Mouse (Mus musculus) left cerebral cortex, adult 8-10 months (tissue): ENCODE measurements at regions not wholly inside any gene's neighbourhood (a gene's known extent, or its start where the extent isn't known, plus 50 kb on each side); places are given as distances from the start of the nearest gene placed in this dataset.

Experiments used
- DNase-seq, 2 experiments: peaks; one replicate each; pipeline ENCODE4 v3.0.0; 2022; ENCODE audit warnings: low spot score in 2 of 2

DNA sequence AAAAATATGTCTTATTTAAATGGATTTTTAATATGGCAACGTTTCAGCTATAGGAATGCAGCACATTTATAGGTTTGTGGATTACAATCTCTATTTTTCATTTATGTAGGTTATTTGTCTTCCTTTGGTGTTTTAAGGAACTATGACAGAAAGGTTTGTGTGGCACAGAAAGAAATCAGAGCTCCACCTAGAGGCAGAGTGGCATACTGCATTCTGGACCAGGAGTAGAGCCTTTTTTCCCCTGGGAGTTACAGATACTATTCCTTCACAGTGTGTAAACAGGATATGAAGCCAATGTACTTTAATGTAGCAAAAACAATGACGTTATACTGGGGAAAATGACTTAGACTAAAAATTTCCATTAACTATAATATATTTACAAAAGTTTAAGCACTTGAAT lies 94.9 kb upstream of the St8sia4 start:
- DNase-seq, result peak; percentile 15

DNA sequence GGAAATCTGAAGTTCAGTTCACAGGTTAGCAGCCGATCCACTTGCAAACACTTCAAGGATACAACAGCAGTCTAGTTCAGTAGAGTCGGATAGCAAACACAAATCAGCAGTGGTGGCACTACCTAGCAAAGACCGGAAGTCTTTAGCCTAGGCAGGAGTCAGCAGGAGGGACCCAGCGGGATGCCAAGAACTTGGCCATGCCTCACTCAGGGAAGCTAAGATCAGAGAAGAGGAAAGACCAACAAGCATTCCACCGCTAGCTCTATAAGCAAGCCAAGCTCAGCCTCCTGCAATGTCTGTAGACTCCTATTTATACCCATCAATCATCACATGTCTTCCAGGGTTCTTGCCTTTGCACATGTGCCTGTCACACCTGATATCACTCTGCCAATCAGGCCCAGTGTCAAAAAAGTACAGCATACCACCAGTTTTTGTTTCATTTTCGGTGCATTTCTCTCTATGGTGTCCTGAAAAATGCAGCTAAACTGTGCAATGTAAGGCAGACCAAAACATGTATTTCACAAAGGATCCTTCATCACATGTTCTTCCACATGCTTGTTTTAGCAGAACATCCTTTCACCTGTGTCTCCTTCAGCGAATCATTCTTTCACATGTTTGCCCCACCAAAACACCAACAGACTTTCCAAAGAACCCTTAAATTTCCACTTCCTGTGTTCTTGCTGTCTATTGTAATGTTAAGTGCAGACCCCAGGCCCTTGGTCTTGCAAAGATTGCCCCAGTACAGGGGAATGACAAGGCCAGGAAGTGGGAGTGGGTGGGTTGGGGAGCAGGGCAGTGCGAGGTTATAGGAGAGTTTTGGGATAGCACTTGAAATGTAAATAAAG lies 86.9 kb upstream of the St8sia4 start:
- DNase-seq, result no peak

DNA sequence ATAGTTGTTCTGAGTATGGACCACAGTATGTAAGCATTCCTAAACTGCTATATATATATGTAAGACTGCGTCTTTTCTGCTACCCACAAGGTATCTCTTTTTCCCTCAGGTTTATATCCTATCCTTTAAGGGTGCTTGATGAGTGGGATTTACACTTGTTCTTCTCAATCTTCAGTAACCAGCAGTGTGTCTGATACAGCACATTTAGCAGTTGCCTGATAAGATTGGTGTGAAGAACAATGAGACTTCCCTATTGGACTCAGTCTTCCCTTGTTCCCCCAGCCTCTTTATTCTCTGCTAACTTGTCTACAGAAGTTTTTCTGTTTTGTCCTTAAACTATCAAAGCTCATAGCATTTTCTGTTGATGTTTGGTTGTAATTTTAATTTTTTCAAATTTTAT lies 86.1 kb upstream of the St8sia4 start:
- no peak for DNase-seq

DNA sequence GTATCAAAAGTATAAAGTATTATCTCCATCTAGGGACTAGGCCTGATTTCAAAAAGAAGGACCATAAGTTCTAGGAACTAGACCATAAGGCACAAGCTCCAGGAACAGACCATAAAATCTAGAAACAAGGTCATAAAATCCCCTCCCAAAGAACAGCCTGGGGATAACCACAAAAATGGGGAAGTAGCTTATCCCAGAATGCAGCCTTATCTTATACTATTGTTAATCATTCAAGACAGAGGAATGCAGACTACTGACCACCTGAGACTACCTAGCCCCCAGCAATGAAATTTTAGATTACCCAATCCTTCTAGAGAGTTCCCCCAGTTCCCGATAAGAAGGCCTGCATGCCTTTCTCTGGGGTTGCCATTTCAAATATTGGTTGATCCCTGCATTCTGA lies 81.6 kb upstream of the St8sia4 start:
- no peak for DNase-seq

DNA sequence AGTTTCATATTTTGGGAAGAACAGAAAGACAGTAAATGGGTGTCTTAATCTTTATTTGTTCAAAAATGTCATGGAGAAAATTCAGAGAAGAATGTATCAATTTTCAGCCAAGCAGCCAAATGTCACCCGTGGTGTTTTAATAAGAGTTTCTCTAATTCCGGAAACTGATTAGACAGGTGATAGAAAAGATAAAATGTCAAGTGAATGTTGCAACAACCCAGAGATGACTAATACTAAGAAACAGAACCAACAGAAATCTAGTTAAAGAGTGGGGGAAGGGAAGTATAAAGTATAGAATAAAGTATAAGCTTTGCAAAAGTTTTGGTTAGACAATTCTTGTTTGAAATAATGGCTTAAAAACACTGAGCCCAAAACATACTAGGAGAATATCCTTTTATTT lies 79.9 kb upstream of the St8sia4 start:
- no peak for DNase-seq

DNA sequence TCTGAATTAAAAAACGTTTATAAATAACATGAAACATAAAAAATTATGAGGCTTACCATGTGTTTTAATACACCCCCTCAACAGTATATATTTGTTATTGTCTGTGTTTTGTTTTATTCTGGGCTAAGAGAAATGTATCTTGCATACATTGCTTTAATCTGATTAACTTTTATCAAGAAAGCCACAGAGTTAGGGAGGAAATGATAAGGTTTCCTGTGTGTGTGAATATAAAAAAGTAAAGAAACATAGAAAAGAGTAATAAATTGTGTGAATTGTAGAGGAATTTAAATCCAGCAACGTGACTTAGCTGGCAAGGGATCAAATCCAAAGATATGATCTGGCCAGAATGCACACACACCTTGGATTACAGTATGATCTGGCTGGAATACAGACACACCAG lies 77.1 kb upstream of the St8sia4 start:
- no peak for DNase-seq

DNA sequence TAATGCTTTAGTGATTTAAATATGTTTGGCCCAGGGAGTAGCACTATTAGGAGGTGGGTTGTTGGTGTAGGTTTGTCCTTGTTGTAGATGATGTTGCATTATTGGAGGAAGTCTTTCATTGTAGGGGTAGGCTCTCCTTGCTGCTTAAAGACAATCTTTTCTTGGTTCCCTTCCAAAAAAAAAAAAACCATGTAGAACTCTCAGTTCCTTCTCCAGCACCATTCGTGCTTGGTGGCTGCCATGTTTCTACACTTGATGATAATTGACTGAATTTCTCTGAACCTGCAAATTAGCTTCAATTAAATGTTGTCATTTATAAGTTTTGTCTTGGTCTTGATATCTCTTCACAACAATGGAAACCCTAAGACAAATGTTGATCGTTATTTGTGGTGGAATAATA lies 76.0 kb upstream of the St8sia4 start:
- DNase-seq, result no peak

DNA sequence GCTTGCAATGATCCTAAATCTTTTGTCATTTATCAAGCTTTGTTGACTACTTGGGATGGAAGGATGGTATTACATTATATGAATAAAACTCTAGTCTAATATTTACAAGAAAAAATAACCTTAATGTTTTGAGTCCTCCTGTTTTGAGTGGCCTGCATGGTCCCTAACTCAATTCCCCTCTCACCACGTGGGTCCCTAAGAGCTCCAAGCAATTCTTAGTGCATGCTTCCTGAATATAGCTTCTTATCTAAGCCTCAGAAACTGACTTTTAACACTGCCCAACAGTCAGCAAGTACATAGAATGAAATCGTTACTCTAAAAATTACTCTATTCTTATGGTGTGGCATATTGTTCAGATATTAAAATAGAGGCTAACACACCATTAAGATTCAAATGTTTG lies 52.1 kb upstream of the St8sia4 start:
- no peak for DNase-seq

DNA sequence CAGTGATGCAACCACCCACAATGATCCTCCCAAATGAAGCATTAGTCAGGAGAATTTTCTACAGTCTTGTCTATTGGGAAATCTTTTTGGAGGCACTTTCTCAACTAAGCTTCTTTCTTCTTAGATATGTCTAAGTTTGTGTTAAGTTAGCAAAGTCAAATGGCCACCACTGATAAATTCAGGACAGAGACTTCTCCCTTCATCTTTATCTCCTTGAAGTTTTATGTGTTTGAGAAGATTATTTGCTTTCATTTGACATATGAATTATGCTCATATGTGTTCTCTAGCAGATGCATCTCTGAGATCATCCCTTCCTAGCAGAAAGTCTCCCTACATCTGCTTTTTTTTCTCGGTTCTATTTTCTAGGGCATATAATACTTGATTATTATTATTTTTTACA lies 51.4 kb upstream of the St8sia4 start:
- DNase-seq, result no peak
